Mouse (Mus musculus): ENCODE measurements at regions not wholly inside any gene's neighbourhood (a gene's known extent, or its start where the extent isn't known, plus 50 kb on each side); places are given as distances from the start of the nearest gene placed in this dataset.

GRCm38 (mm10) chr12:92509494-92509893 lies 660.5 kb upstream of the Sel1l start:
- no peak overlapping the region for H3K4me3 ChIP-seq (replicated peaks; ENCODE audit: low read length)
- H3K27me3 ChIP-seq (ENCODE audit: insufficient read depth, low read length) = no peaks in the 10 kb centered on the region
- no peaks in the 10 kb centered on the region for H3K9me3 ChIP-seq (ENCODE audit: low read length)
- no peaks in the 10 kb centered on the region for H3K36me3 ChIP-seq (ENCODE audit: insufficient read depth, low read length)
- no peaks in the 10 kb centered on the region for H3K4me1 ChIP-seq (replicated peaks; ENCODE audit: low read depth, low read length)
- TF ChIP-seq CTCF (conservative IDR thresholded peaks at IDR 0.05; ENCODE audit: low read length) (no peak), NANOG (IDR thresholded peaks at IDR 0.05; ENCODE audit: borderline replicate concordance, low read length) (no peak), POU5F1 (IDR thresholded peaks at IDR 0.05; ENCODE audit: borderline replicate concordance, low read length) (no peak)

GRCm38 (mm10) chr12:92508796-92509489 lies 660.0 kb upstream of the Sel1l start:
- Histone ChIP-seq H3K4me3 (replicated peaks; ENCODE audit: low read length) (no peak overlapping the region), H3K36me3 (ENCODE audit: insufficient read depth, low read length) (no peaks in the 10 kb centered on the region), H3K4me1 (replicated peaks; ENCODE audit: low read depth, low read length) (no peaks in the 10 kb centered on the region), H3K27me3 (ENCODE audit: insufficient read depth, low read length) (no peaks in the 10 kb centered on the region), H3K9me3 (ENCODE audit: low read length) (no peaks in the 10 kb centered on the region)
- no peak for TF ChIP-seq CTCF (conservative IDR thresholded peaks at IDR 0.05; ENCODE audit: low read length)
- no peak for TF ChIP-seq POU5F1 (IDR thresholded peaks at IDR 0.05; ENCODE audit: borderline replicate concordance, low read length)
- no peak for TF ChIP-seq NANOG (IDR thresholded peaks at IDR 0.05; ENCODE audit: borderline replicate concordance, low read length)

GRCm38 (mm10) chr12:92483984-92484383 lies 635.0 kb upstream of the Sel1l start:
- no peak for TF ChIP-seq POU5F1 (IDR thresholded peaks at IDR 0.05; ENCODE audit: borderline replicate concordance, low read length)
- no peak for TF ChIP-seq CTCF (conservative IDR thresholded peaks at IDR 0.05; ENCODE audit: low read length)
- TF ChIP-seq NANOG (IDR thresholded peaks at IDR 0.05; ENCODE audit: borderline replicate concordance, low read length) = no peak
- Histone ChIP-seq H3K4me1 (replicated peaks; ENCODE audit: low read depth, low read length) (no peaks in the 10 kb centered on the region), H3K9me3 (ENCODE audit: low read length) (no peaks in the 10 kb centered on the region), H3K27me3 (ENCODE audit: insufficient read depth, low read length) (no peaks in the 10 kb centered on the region), H3K4me3 (replicated peaks; ENCODE audit: low read length) (no peak overlapping the region), H3K36me3 (ENCODE audit: insufficient read depth, low read length) (no peaks in the 10 kb centered on the region)

- TF ChIP-seq POU5F1 (IDR thresholded peaks at IDR 0.05; ENCODE audit: borderline replicate concordance, low read length) (no peak), NANOG (IDR thresholded peaks at IDR 0.05; ENCODE audit: borderline replicate concordance, low read length) (no peak), CTCF (conservative IDR thresholded peaks at IDR 0.05; ENCODE audit: low read length) (no peak)
- no peaks in the 10 kb centered on the region for H3K4me1 ChIP-seq (replicated peaks; ENCODE audit: low read depth, low read length)
- H3K36me3 ChIP-seq (ENCODE audit: insufficient read depth, low read length) = no peaks in the 10 kb centered on the region
- H3K27me3 ChIP-seq (ENCODE audit: insufficient read depth, low read length) = peaks cover 5% of the 10 kb centered on the region; the same call in 1 of the 2 replicates
- H3K4me3 ChIP-seq (replicated peaks; ENCODE audit: low read length) = no peak overlapping the region
- no peaks in the 10 kb centered on the region for H3K9me3 ChIP-seq (ENCODE audit: low read length)
Measured at GRCm38 (mm10) chr12:92474293-92475062, 625.5 kb upstream of the Sel1l start.

GRCm38 (mm10) chr12:92451110-92451818 lies 602.3 kb upstream of the Sel1l start:
- H3K36me3 ChIP-seq (ENCODE audit: insufficient read depth, low read length) = no peaks in the 10 kb centered on the region
- TF ChIP-seq NANOG (IDR thresholded peaks at IDR 0.05; ENCODE audit: borderline replicate concordance, low read length) = no peak
- no peak for TF ChIP-seq CTCF (conservative IDR thresholded peaks at IDR 0.05; ENCODE audit: low read length)

GRCm38 (mm10) chr12:92418458-92418857 lies 569.5 kb upstream of the Sel1l start:
- H3K4me3 ChIP-seq (replicated peaks; ENCODE audit: low read length) = no peak overlapping the region
- no peaks in the 10 kb centered on the region for H3K9me3 ChIP-seq (ENCODE audit: low read length)
- H3K27me3 ChIP-seq (ENCODE audit: insufficient read depth, low read length) = no peaks in the 10 kb centered on the region
- TF ChIP-seq NANOG (IDR thresholded peaks at IDR 0.05; ENCODE audit: borderline replicate concordance, low read length) (no peak), CTCF (conservative IDR thresholded peaks at IDR 0.05; ENCODE audit: low read length) (no peak), POU5F1 (IDR thresholded peaks at IDR 0.05; ENCODE audit: borderline replicate concordance, low read length) (no peak)
- H3K4me1 ChIP-seq (replicated peaks; ENCODE audit: low read depth, low read length) = no peaks in the 10 kb centered on the region
- H3K36me3 ChIP-seq (ENCODE audit: insufficient read depth, low read length) = no peaks in the 10 kb centered on the region

More at GRCm38 (mm10) chr12:92451110-92451818, 602.3 kb upstream of the Sel1l start:
- H3K27me3 ChIP-seq (ENCODE audit: insufficient read depth, low read length) = no peaks in the 10 kb centered on the region
- no peaks in the 10 kb centered on the region for H3K9me3 ChIP-seq (ENCODE audit: low read length)
- no peak overlapping the region for H3K4me3 ChIP-seq (replicated peaks; ENCODE audit: low read length)
- H3K4me1 ChIP-seq (replicated peaks; ENCODE audit: low read depth, low read length) = no peaks in the 10 kb centered on the region

- no peaks in the 10 kb centered on the region for H3K9me3 ChIP-seq (ENCODE audit: low read length)
- H3K27me3 ChIP-seq (ENCODE audit: insufficient read depth, low read length) = no peaks in the 10 kb centered on the region
- no peak for TF ChIP-seq CTCF (conservative IDR thresholded peaks at IDR 0.05; ENCODE audit: low read length)
- no peak for TF ChIP-seq NANOG (IDR thresholded peaks at IDR 0.05; ENCODE audit: borderline replicate concordance, low read length)
- TF ChIP-seq POU5F1 (IDR thresholded peaks at IDR 0.05; ENCODE audit: borderline replicate concordance, low read length) = no peak
- H3K4me1 ChIP-seq (replicated peaks; ENCODE audit: low read depth, low read length) = no peaks in the 10 kb centered on the region
- no peak overlapping the region for H3K4me3 ChIP-seq (replicated peaks; ENCODE audit: low read length)
- H3K36me3 ChIP-seq (ENCODE audit: insufficient read depth, low read length) = no peaks in the 10 kb centered on the region
Measured at GRCm38 (mm10) chr12:92405506-92405905, 556.5 kb upstream of the Sel1l start.

GRCm38 (mm10) chr12:92400987-92401386 lies 552.0 kb upstream of the Sel1l start:
- no peak overlapping the region for H3K4me3 ChIP-seq (replicated peaks; ENCODE audit: low read length)
- no peaks in the 10 kb centered on the region for H3K9me3 ChIP-seq (ENCODE audit: low read length)
- TF ChIP-seq NANOG (IDR thresholded peaks at IDR 0.05; ENCODE audit: borderline replicate concordance, low read length) = no peak
- TF ChIP-seq CTCF (conservative IDR thresholded peaks at IDR 0.05; ENCODE audit: low read length) = no peak
- TF ChIP-seq POU5F1 (IDR thresholded peaks at IDR 0.05; ENCODE audit: borderline replicate concordance, low read length) = no peak
- H3K27me3 ChIP-seq (ENCODE audit: insufficient read depth, low read length) = no peaks in the 10 kb centered on the region
- no peaks in the 10 kb centered on the region for H3K4me1 ChIP-seq (replicated peaks; ENCODE audit: low read depth, low read length)
- H3K36me3 ChIP-seq (ENCODE audit: insufficient read depth, low read length) = no peaks in the 10 kb centered on the region
